Mouse (Mus musculus): ENCODE data around the gene Ltb4r1.

- TF ChIP-seq CTCF (IDR thresholded peaks at IDR 0.05 in 2 of 3, conservative IDR thresholded peaks at IDR 0.05 in 1 of 3; ENCODE audit: control insufficient read depth in 1 of 3, insufficient read depth in 1 of 3, low read depth in 2 of 3, low read length in 3 of 3, poor library complexity in 1 of 3, severe bottlenecking in 1 of 3), result no peak
- TF ChIP-seq ZNF384 (IDR thresholded peaks at IDR 0.05; ENCODE audit: low read depth, low read length), result no peak
- TF ChIP-seq CHD2 (IDR thresholded peaks at IDR 0.05; ENCODE audit: low read length), result no peak
- TF ChIP-seq EP300 (IDR thresholded peaks at IDR 0.05; ENCODE audit: low read depth in 1 of 2, low read length in 2 of 2), result no peak
- TF ChIP-seq USF2 (IDR thresholded peaks at IDR 0.05; ENCODE audit: borderline replicate concordance in 1 of 2, insufficient read depth in 1 of 2, low read depth in 1 of 2, low read length in 2 of 2), result no peak
- no peak for TF ChIP-seq NRF1 (IDR thresholded peaks at IDR 0.05; ENCODE audit: insufficient read depth, low read depth, low read length, poor library complexity, severe bottlenecking)
- TF ChIP-seq KAT2A (conservative IDR thresholded peaks at IDR 0.05; ENCODE audit: low read depth, low read length), result no peak
- no peak for TF ChIP-seq POLR2A (IDR thresholded peaks at IDR 0.05; ENCODE audit: control insufficient read depth in 1 of 2, insufficient read depth in 1 of 2, low read depth in 1 of 2, low read length in 2 of 2, poor library complexity in 1 of 2)
- no peak for TF ChIP-seq MAX (IDR thresholded peaks at IDR 0.05; ENCODE audit: low read length)
- no peak for TF ChIP-seq RAD21 (IDR thresholded peaks at IDR 0.05; ENCODE audit: low read depth, low read length)
- TF ChIP-seq NELFE (IDR thresholded peaks at IDR 0.05; ENCODE audit: low read depth, low read length), result no peak
- no peak for TF ChIP-seq USF1 (IDR thresholded peaks at IDR 0.05; ENCODE audit: low read depth, low read length)
- no peak for TF ChIP-seq ZC3H11A (IDR thresholded peaks at IDR 0.05; ENCODE audit: low read depth, low read length)
These were observed 48.9 kb upstream of the Ltb4r1 start for GRCm38 (mm10) chr14:55716884-55717283.

Data from MEL (cell line).